Mouse (Mus musculus) heart, adult 2 months (tissue): ENCODE data around the gene Zfand5.

Source experiments
- CTCF ChIP-seq: fragments of 200-600 bp; IDR thresholded peaks from 2 replicates; pipeline ENCODE4 v1.8.1; 2022; ENCODE audit warnings: antibody characterized with exemption, mild to moderate bottlenecking, moderate library complexity
- EP300 ChIP-seq: fragments of 200-500 bp; IDR thresholded peaks from 2 replicates; pipeline ENCODE4 v1.6.1; 2011; ENCODE audit warnings: low read depth, low read length, control low read depth; ENCODE audit not compliant: insufficient read depth
- POLR2A ChIP-seq: fragments of 200-500 bp; IDR thresholded peaks from 2 replicates; pipeline ENCODE4 v1.6.1; 2011; ENCODE audit warnings: mild to moderate bottlenecking, low read depth, low read length, control low read depth; ENCODE audit not compliant: insufficient read depth

DNA sequence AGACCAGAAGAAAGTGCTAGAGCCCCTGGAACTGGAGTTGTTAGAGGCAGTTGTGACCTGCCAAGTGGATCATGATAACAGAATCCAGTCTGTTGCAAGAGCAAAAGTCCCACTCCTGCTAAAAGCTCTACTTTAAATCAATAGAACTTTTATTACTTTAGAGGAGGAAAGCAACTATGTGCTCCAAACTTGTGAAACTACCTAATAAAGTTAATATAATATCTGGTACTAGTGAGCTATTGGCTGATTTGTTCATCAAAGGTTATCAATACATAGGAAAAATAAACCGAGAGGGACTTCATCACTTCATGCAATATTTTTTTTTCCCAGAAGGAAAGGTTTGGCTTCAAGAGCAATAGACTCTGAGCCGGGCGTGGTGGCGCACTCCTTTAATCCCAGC is 25.3 kb downstream of the Zfand5 start:
- TF ChIP-seq CTCF, result no peak
- no peak for TF ChIP-seq POLR2A
- no peak for TF ChIP-seq EP300
